ENCODE assay signal across 9 mouse cellular contexts in genomic region chr13:20292348-20292747, GRCm38 (mm10).
DNase-seq lines count a peak whose midpoint lies in the region; ATAC-seq and TF ChIP-seq lines count a peak whose summit lies in the region.
"Had no signal": no experiment of that assay in that cellular context is flagged by ENCODE, and none has a peak within 500 bp of the region (broad histone marks: within the 10 kb centered on the region; RNA-seq: fewer than 3 reads in every experiment).

No protein-coding gene starts in this region.

- TF ChIP-seq CTCF in forebrain, postnatal 0 days (IDR thresholded peaks at IDR 0.05; ENCODE audit: low read depth) = peak; percentile 93
- peak; percentile 93; the same call in 1 of the 2 replicates for TF ChIP-seq CTCF in small intestine, adult 2 months (IDR thresholded peaks at IDR 0.05; ENCODE audit: extremely low read depth, insufficient read length, insufficient replicate concordance, low read depth, low read length)

- H3K4me1 ChIP-seq in heart, embryonic 12.5 days (replicated peaks) = no peaks in the 10 kb centered on the region
- no peaks in the 10 kb centered on the region for H3K4me1 ChIP-seq in forebrain, postnatal 0 days (ENCODE audit: insufficient read depth)
- peaks cover 4% of the 10 kb centered on the region; the same call in 1 of the 2 replicates for H3K4me1 ChIP-seq in kidney, embryonic 15.5 days
- H3K4me1 ChIP-seq in small intestine, adult 2 months (ENCODE audit: control insufficient read depth, insufficient read depth, insufficient read length, low read length) = no peaks in the 10 kb centered on the region
- H3K4me1 ChIP-seq: liver, embryonic 15.5 days had no signal

- H3K9me3 ChIP-seq in heart, embryonic 12.5 days (replicated peaks) = no peaks in the 10 kb centered on the region
- no peaks in the 10 kb centered on the region for H3K9me3 ChIP-seq in forebrain, postnatal 0 days (ENCODE audit: low read length)
- H3K9me3 ChIP-seq in kidney, embryonic 15.5 days (replicated peaks) = no peaks in the 10 kb centered on the region
- H3K9me3 ChIP-seq: liver, embryonic 15.5 days had no signal

- H3K36me3 ChIP-seq in heart, embryonic 12.5 days = no peaks in the 10 kb centered on the region
- H3K36me3 ChIP-seq in forebrain, postnatal 0 days (ENCODE audit: insufficient read depth) = no peaks in the 10 kb centered on the region
- no peaks in the 10 kb centered on the region for H3K36me3 ChIP-seq in kidney, embryonic 15.5 days
- peaks cover 13% of the 10 kb centered on the region for H3K36me3 ChIP-seq in small intestine, adult 2 months (ENCODE audit: control insufficient read depth, insufficient read depth, low read length)
- H3K36me3 ChIP-seq: liver, embryonic 15.5 days had no signal

- WGBS in heart, embryonic 12.5 days = 4% methylated on average over 5 of the region's 5 CpGs
- WGBS in forebrain, postnatal 0 days = 2% methylated on average over 5 of the region's 5 CpGs
- 4% methylated on average over 5 of the region's 5 CpGs for WGBS in kidney, embryonic 15.5 days
- WGBS in small intestine, adult 2 months = 3% methylated on average over 5 of the region's 5 CpGs

- no peak overlapping the region for H3K4me2 ChIP-seq in heart, embryonic 12.5 days
- H3K4me2 ChIP-seq in forebrain, postnatal 0 days (ENCODE audit: low read depth) = no peak overlapping the region
- no peak overlapping the region for H3K4me2 ChIP-seq in kidney, embryonic 15.5 days
- H3K4me2 ChIP-seq: liver, embryonic 15.5 days had no signal

- no peak overlapping the region for H3K4me3 ChIP-seq in heart, embryonic 12.5 days
- H3K4me3 ChIP-seq in forebrain, postnatal 0 days (ENCODE audit: low read depth, low read length) = no peak overlapping the region
- H3K4me3 ChIP-seq in kidney, embryonic 15.5 days (replicated peaks) = no peak overlapping the region
- H3K4me3 ChIP-seq in small intestine, adult 2 months (ENCODE audit: low read depth, low read length) = no peak overlapping the region
- H3K4me3 ChIP-seq: liver, embryonic 15.5 days had no signal

- peak; percentile 59 for DNase-seq in heart, adult 8-10 months (ENCODE audit: low spot score)
- peak; percentile 9 for DNase-seq in c-Kit-negative CD71-positive TER-119-positive erythroid progenitor cells, embryonic 14.5 days (ENCODE audit: low read depth, low spot score)
- DNase-seq in forebrain, postnatal 0 days = peak; percentile 89

- ATAC-seq in heart, embryonic 12.5 days (ENCODE audit: insufficient number of reproducible peaks, low FRiP score) = no peak
- ATAC-seq in CD4-positive, CD25-positive, alpha-beta regulatory T cell, adult 4 months = peak; percentile 75
- peak; percentile 77 for ATAC-seq in forebrain, postnatal 0 days
- ATAC-seq in kidney, embryonic 15.5 days (replicated peaks; ENCODE audit: low FRiP score) = 0 out of 2 replicates have a peak, but pooled peaks have one; percentile 40
- peak; percentile 73 for ATAC-seq in megakaryocyte-erythroid progenitor cell, adult 5-6 weeks (replicated peaks; ENCODE audit: low FRiP score, low TSS enrichment, poor library complexity, severe bottlenecking)

- H3K9ac ChIP-seq in heart, embryonic 12.5 days = no peak overlapping the region
- no peak overlapping the region for H3K9ac ChIP-seq in forebrain, postnatal 0 days
- no peak overlapping the region for H3K9ac ChIP-seq in kidney, embryonic 15.5 days
- H3K9ac ChIP-seq: liver, embryonic 15.5 days had no signal

- no peak overlapping the region for H3K27ac ChIP-seq in heart, embryonic 12.5 days (ENCODE audit: poor library complexity, severe bottlenecking)
- H3K27ac ChIP-seq in forebrain, postnatal 0 days (ENCODE audit: low read depth, low read length) = no peak overlapping the region
- H3K27ac ChIP-seq in kidney, embryonic 15.5 days = no peak overlapping the region
- H3K27ac ChIP-seq in small intestine, adult 2 months (ENCODE audit: insufficient read depth, low read depth, low read length) = no peak overlapping the region
- H3K27ac ChIP-seq: liver, embryonic 15.5 days had no signal

- no peaks in the 10 kb centered on the region for H3K27me3 ChIP-seq in heart, embryonic 12.5 days (replicated peaks)
- no peaks in the 10 kb centered on the region for H3K27me3 ChIP-seq in forebrain, postnatal 0 days (ENCODE audit: insufficient read depth, low read length)
- H3K27me3 ChIP-seq in kidney, embryonic 15.5 days = no peaks in the 10 kb centered on the region
- no peaks in the 10 kb centered on the region for H3K27me3 ChIP-seq in small intestine, adult 2 months (ENCODE audit: control insufficient read depth, insufficient read depth, low read length)
- H3K27me3 ChIP-seq: liver, embryonic 15.5 days had no signal

- no peak for TF ChIP-seq POLR2A in small intestine, adult 2 months (IDR thresholded peaks at IDR 0.05; ENCODE audit: low read depth, low read length)

Comparison
In these comparisons a context has a peak if more than half of its experiments do, and no peak if none do; other contexts are left out.
1. DNase-seq: peak in every context shown above with its lines; median percentile 89 in forebrain, postnatal 0 days; 59 in heart, adult 8-10 months; 9 in c-Kit-negative CD71-positive TER-119-positive erythroid progenitor cells, embryonic 14.5 days.